19 mouse cellular contexts compared by ENCODE assay signal in genomic region chr13:15742777-15743176, GRCm38 (mm10).
DNase-seq lines count a peak whose midpoint lies in the region; ATAC-seq and TF ChIP-seq lines count a peak whose summit lies in the region.
"Had no signal": no experiment of that assay in that cellular context is flagged by ENCODE, and none has a peak within 500 bp of the region (broad histone marks: within the 10 kb centered on the region; RNA-seq: fewer than 3 reads in every experiment).

No protein-coding gene starts in this region.

- no peaks in the 10 kb centered on the region for H3K36me3 ChIP-seq in intestine, embryonic 16.5 days (ENCODE audit: control insufficient read depth, insufficient read depth, low read length)
- no peaks in the 10 kb centered on the region for H3K36me3 ChIP-seq in intestine, postnatal 0 days (ENCODE audit: control insufficient read depth, insufficient read depth)
- no peaks in the 10 kb centered on the region for H3K36me3 ChIP-seq in heart, embryonic 15.5 days
- no peaks in the 10 kb centered on the region for H3K36me3 ChIP-seq in kidney, embryonic 16.5 days (ENCODE audit: insufficient read depth, low read length)
- H3K36me3 ChIP-seq: embryonic facial prominence, embryonic 12.5 days; intestine, embryonic 15.5 days; midbrain, embryonic 13.5 days had no signal

- no peak for TF ChIP-seq CTCF in intestine, postnatal 0 days (IDR thresholded peaks at IDR 0.05; ENCODE audit: low read depth)

- H3K4me3 ChIP-seq in intestine, embryonic 16.5 days (ENCODE audit: low read length) = no peak overlapping the region
- H3K4me3 ChIP-seq in intestine, postnatal 0 days (ENCODE audit: low read depth, low read length) = no peak overlapping the region
- no peak overlapping the region for H3K4me3 ChIP-seq in heart, embryonic 15.5 days
- no peak overlapping the region for H3K4me3 ChIP-seq in kidney, embryonic 16.5 days (ENCODE audit: low read length)
- H3K4me3 ChIP-seq: embryonic facial prominence, embryonic 12.5 days; forebrain, embryonic 13.5 days; intestine, embryonic 15.5 days; midbrain, embryonic 13.5 days had no signal

- no peaks in the 10 kb centered on the region for H3K27me3 ChIP-seq in intestine, embryonic 16.5 days (replicated peaks; ENCODE audit: control insufficient read depth, insufficient read depth, low read length)
- H3K27me3 ChIP-seq in intestine, postnatal 0 days (replicated peaks; ENCODE audit: control insufficient read depth, insufficient read depth, low read length) = no peaks in the 10 kb centered on the region
- H3K27me3 ChIP-seq in heart, embryonic 15.5 days = no peaks in the 10 kb centered on the region
- no peaks in the 10 kb centered on the region for H3K27me3 ChIP-seq in kidney, embryonic 16.5 days (ENCODE audit: insufficient read depth, low read length)
- H3K27me3 ChIP-seq: embryonic facial prominence, embryonic 12.5 days; forebrain, embryonic 13.5 days; intestine, embryonic 15.5 days; midbrain, embryonic 13.5 days had no signal

- no peak for DNase-seq in frontal cortex, postnatal 25 days (ENCODE audit: low spot score in 2 of 2)
- DNase-seq in NIH3T3 (ENCODE audit: low read depth) = peak; percentile 74
- no peak for DNase-seq in spleen, postnatal 10 days (ENCODE audit: low spot score in 2 of 2)
- DNase-seq: cerebellum, adult 11 months; cerebellum, postnatal 36 days; kidney, postnatal 25 days; layer of hippocampus, postnatal 36 days; spleen, adult 18-20 months had no signal

- no peaks in the 10 kb centered on the region for H3K9me3 ChIP-seq in intestine, embryonic 16.5 days (ENCODE audit: control insufficient read depth, low read length)
- H3K9me3 ChIP-seq in intestine, postnatal 0 days (ENCODE audit: control insufficient read depth) = no peaks in the 10 kb centered on the region
- H3K9me3 ChIP-seq in heart, embryonic 15.5 days (replicated peaks) = peaks cover 4% of the 10 kb centered on the region; the same call in 1 of the 2 replicates
- H3K9me3 ChIP-seq in kidney, embryonic 16.5 days (ENCODE audit: low read length) = peaks cover 5% of the 10 kb centered on the region
- H3K9me3 ChIP-seq: embryonic facial prominence, embryonic 12.5 days; forebrain, embryonic 13.5 days; intestine, embryonic 15.5 days; midbrain, embryonic 13.5 days had no signal

- ATAC-seq in frontal cortex, adult (ENCODE audit: low TSS enrichment) = peak; percentile 79
- ATAC-seq in intestine, embryonic 16.5 days = no peak
- no peak for ATAC-seq in intestine, postnatal 0 days
- no peak for ATAC-seq in heart, embryonic 15.5 days (replicated peaks; ENCODE audit: insufficient number of reproducible peaks, insufficient read depth, low FRiP score, low read depth)
- no peak for ATAC-seq in kidney, embryonic 16.5 days (ENCODE audit: low FRiP score, low TSS enrichment)
- ATAC-seq: intestine, embryonic 15.5 days; midbrain, embryonic 13.5 days had no signal

- H3K9ac ChIP-seq in intestine, embryonic 16.5 days (ENCODE audit: low read depth, low read length) = no peak overlapping the region
- no peak overlapping the region for H3K9ac ChIP-seq in intestine, postnatal 0 days (ENCODE audit: low read depth, low read length)
- H3K9ac ChIP-seq in heart, embryonic 15.5 days = no peak overlapping the region
- H3K9ac ChIP-seq in kidney, embryonic 16.5 days (replicated peaks; ENCODE audit: low read length) = no peak overlapping the region
- H3K9ac ChIP-seq: embryonic facial prominence, embryonic 12.5 days; forebrain, embryonic 13.5 days; intestine, embryonic 15.5 days; liver, embryonic 14.5 days; midbrain, embryonic 13.5 days had no signal

- 0 out of 2 replicates have a peak overlapping the region, but pooled peaks have one; percentile 28 for H3K27ac ChIP-seq in intestine, embryonic 16.5 days (ENCODE audit: low read length)
- H3K27ac ChIP-seq in intestine, postnatal 0 days (ENCODE audit: low read depth, low read length) = no peak overlapping the region
- H3K27ac ChIP-seq in heart, embryonic 15.5 days = peak overlapping the region; percentile 56
- no peak overlapping the region for H3K27ac ChIP-seq in kidney, embryonic 16.5 days (ENCODE audit: low read length)
- H3K27ac ChIP-seq: embryonic facial prominence, embryonic 12.5 days; forebrain, embryonic 13.5 days; intestine, embryonic 15.5 days; liver, embryonic 14.5 days; macrophage; midbrain, embryonic 13.5 days had no signal

- WGBS in intestine, embryonic 16.5 days = 47% methylated on average over 4 of the region's 4 CpGs
- 49% methylated on average over 4 of the region's 4 CpGs for WGBS in intestine, postnatal 0 days
- WGBS in heart, embryonic 15.5 days = 33% methylated on average over 4 of the region's 4 CpGs
- whole genome bisulfite sequencing in kidney, embryonic 16.5 days = 52% methylated on average over 4 of the region's 4 CpGs

- no peak overlapping the region for H3K4me2 ChIP-seq in intestine, embryonic 16.5 days (ENCODE audit: low read depth, low read length)
- H3K4me2 ChIP-seq in intestine, postnatal 0 days (replicated peaks; ENCODE audit: low read depth) = no peak overlapping the region
- no peak overlapping the region for H3K4me2 ChIP-seq in heart, embryonic 15.5 days
- H3K4me2 ChIP-seq in kidney, embryonic 16.5 days (replicated peaks; ENCODE audit: low read depth, low read length) = no peak overlapping the region
- H3K4me2 ChIP-seq: embryonic facial prominence, embryonic 12.5 days; forebrain, embryonic 13.5 days; intestine, embryonic 15.5 days; midbrain, embryonic 13.5 days had no signal

- H3K4me1 ChIP-seq in intestine, embryonic 16.5 days (ENCODE audit: control insufficient read depth, insufficient read depth, low read length) = no peaks in the 10 kb centered on the region
- no peaks in the 10 kb centered on the region for H3K4me1 ChIP-seq in intestine, postnatal 0 days (replicated peaks; ENCODE audit: control insufficient read depth, insufficient read depth, low read length)
- H3K4me1 ChIP-seq in heart, embryonic 15.5 days (replicated peaks) = peaks cover 13% of the 10 kb centered on the region
- H3K4me1 ChIP-seq in kidney, embryonic 16.5 days (ENCODE audit: insufficient read depth, low read length) = no peaks in the 10 kb centered on the region
- H3K4me1 ChIP-seq: midbrain, embryonic 13.5 days had no signal

Comparison
In these comparisons a context has a peak if more than half of its experiments do, and no peak if none do; other contexts are left out.
1. H3K27ac ChIP-seq: peak in intestine, embryonic 16.5 days (single experiment) and heart, embryonic 15.5 days (single experiment); none in intestine, postnatal 0 days (single experiment) and kidney, embryonic 16.5 days (single experiment).